Mouse (Mus musculus): ENCODE measurements at regions not wholly inside any gene's neighbourhood (a gene's known extent, or its start where the extent isn't known, plus 50 kb on each side); places are given as distances from the start of the nearest gene placed in this dataset.

- no peak for DNase-seq (ENCODE audit: low read depth, low spot score)
Observed at GRCm38 (mm10) chr8:56476158-56476557, 74.7 kb downstream of the Cep44 start.

- no peak for DNase-seq (ENCODE audit: low read depth, low spot score)
Observed at GRCm38 (mm10) chr8:56475138-56475537, 75.7 kb downstream of the Cep44 start.

DNA sequence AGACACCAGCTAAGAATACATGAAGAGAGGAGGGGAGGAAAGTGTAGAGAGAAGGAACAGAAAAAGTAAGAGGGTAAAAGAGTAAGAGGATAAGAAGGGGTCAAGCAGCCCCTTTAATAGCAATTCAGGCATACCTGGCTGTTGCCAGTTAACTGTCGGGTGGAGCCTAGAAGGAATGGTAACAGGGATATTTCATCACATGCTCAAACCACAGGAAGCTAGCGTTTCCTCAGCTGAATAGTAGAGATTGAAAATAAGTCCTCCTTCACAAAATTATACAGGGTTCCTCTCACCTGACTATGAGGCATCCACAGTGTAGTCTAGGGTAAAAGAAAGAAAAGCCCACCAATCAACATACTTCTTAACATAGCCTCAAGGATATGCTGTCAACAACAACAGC lies 76.5 kb downstream of the Cep44 start:
- no peak for DNase-seq (ENCODE audit: low read depth, low spot score)

GRCm38 (mm10) chr8:56465091-56465490 lies 85.8 kb downstream of the Cep44 start:
- no peak for DNase-seq (ENCODE audit: low read depth, low spot score)

- no peak for DNase-seq (ENCODE audit: low read depth, low spot score)
Observed at GRCm38 (mm10) chr8:56450982-56451381, 99.9 kb downstream of the Cep44 start.

DNA sequence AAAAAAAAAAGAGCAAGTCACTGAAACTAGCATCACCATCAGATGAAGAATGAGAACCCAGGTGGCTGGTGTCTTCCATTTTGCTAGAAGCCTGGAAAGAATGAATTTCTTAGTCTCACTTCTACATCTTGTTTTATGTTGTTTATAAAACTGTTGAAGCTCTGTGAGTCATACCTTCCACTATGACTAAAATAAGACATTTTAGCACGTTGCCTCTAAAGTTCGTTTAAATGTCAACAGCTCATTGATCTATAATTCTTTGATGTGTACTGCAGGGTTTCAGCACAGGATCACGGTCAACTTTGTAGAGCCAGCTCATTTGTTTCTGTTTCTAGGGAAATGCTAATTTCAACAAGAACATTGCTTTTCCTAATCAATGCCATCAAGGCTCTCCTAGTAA lies 107.2 kb downstream of the Cep44 start:
- DNase-seq (ENCODE audit: low read depth, low spot score), result peak; percentile 53

- no peak for DNase-seq (ENCODE audit: low read depth, low spot score)
Observed at GRCm38 (mm10) chr8:56439417-56439816, 111.4 kb downstream of the Cep44 start.

DNA sequence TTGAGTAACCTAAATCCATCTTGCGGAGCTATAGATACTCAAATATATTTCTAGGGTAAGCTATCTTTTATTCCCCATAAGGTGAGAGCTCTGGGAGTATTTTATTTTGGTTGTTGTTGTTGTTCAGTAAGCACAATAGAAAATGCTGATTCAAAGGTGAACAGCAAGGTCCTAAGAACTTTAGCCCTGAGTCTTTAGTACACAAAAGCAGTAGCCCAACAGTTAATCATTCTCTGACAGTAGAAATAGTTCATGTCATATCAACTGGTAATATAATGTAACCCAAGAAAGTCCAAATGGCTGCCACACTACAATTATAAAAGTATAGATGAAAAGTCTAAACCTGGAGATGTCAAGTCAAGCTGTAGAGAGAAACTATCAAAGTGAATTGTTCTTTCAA lies 116.0 kb downstream of the Cep44 start:
- no peak for DNase-seq (ENCODE audit: low read depth, low spot score)

GRCm38 (mm10) chr8:56412026-56412425 lies 117.6 kb downstream of the Hpgd start:
- no peak for DNase-seq (ENCODE audit: low read depth, low spot score)

- no peak for DNase-seq (ENCODE audit: low read depth, low spot score)
Observed at GRCm38 (mm10) chr8:56410412-56410811, 116.0 kb downstream of the Hpgd start.

GRCm38 (mm10) chr8:56407267-56407666 lies 112.9 kb downstream of the Hpgd start:
- no peak for DNase-seq (ENCODE audit: low read depth, low spot score)

GRCm38 (mm10) chr8:56406317-56406716 lies 111.9 kb downstream of the Hpgd start:
- DNase-seq (ENCODE audit: low read depth, low spot score), result no peak

DNA sequence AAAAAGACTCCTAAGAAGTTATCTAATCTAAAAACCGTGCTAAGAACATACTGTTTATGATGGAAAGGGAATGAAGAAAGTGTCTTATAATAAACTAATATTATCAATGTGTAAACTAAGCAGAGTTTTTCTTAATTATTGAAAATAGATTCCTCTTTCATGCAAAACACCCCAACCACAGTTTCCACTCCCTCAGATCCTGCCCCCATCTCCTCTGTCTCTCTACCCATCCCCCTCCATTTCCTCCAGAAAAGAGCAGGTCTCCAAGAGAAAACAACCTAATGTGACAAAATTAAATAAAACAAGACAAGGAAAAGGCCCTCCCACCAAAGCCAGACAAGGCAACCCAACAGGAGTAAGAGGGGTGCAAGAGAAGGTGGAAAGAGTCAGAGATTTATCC lies 103.2 kb downstream of the Hpgd start:
- DNase-seq (ENCODE audit: low read depth, low spot score), result no peak

DNA sequence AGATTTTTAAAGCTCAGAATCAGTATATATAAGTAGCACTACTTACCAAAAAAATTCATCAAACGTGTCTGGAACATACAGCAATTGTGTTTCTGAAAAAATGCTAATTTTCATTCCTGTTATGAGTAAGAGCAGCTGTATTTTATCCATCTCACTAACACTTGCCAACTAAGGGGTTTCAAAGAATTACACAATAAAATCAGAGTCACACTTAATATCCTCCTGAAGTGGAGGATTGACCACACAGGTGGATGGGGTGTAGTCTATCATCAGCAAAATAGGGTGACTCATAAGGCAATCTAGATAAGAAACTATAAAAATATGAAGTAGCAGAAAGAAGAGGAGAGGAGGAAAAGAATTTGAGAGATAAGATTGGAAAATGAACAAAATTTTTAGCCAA lies 102.0 kb downstream of the Hpgd start:
- no peak for DNase-seq (ENCODE audit: low read depth, low spot score)

DNA sequence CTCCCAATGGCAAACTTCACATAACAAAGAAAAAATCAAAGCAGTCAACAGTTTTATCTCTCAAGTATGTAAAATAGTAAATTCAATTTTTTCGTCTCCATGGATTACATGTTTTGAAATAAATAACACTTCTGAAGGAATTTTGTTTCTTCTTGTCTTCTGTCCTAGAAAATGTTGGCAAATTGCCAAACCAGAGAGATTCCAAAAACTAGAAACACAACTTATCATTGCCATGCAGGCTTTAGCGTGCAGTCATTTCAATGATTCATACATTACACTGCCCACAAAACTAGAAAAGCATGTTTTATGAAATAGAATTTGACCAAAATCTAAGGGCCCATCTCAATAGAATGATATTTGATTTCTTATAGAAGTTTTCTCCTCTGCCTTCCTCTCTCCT lies 98.2 kb downstream of the Hpgd start:
- DNase-seq (ENCODE audit: low read depth, low spot score), result no peak

GRCm38 (mm10) chr8:56392158-56392557 lies 97.8 kb downstream of the Hpgd start:
- no peak for DNase-seq (ENCODE audit: low read depth, low spot score)

Data from CD4-positive, CD25-positive, alpha-beta regulatory T cell, adult 2 months (primary cell).